Mouse (Mus musculus) testis, postnatal 14 days (tissue): ENCODE measurements around the gene Lrrc26.
"Not testable (repeated sequence)": the region's sequence is repeated elsewhere in the genome, so short reads cannot be mapped to it uniquely, and the experiment has no call there.

Experiments used
- DNase-seq: peaks from one replicate; pipeline ENCODE4 v3.0.0; 2021; ENCODE audit warnings: low spot score

The Lrrc26 gene

GRCm38 (mm10) chr2:25289651-25290050 is at the start of gene Lrrc26:
Gene Lrrc26 (plus strand): TSS chr2:25289915.
- no peak for DNase-seq

- DNase-seq: no peak
Measured at GRCm38 (mm10) chr2:25240310-25240709, 49.4 kb upstream of the Lrrc26 start.

DNA sequence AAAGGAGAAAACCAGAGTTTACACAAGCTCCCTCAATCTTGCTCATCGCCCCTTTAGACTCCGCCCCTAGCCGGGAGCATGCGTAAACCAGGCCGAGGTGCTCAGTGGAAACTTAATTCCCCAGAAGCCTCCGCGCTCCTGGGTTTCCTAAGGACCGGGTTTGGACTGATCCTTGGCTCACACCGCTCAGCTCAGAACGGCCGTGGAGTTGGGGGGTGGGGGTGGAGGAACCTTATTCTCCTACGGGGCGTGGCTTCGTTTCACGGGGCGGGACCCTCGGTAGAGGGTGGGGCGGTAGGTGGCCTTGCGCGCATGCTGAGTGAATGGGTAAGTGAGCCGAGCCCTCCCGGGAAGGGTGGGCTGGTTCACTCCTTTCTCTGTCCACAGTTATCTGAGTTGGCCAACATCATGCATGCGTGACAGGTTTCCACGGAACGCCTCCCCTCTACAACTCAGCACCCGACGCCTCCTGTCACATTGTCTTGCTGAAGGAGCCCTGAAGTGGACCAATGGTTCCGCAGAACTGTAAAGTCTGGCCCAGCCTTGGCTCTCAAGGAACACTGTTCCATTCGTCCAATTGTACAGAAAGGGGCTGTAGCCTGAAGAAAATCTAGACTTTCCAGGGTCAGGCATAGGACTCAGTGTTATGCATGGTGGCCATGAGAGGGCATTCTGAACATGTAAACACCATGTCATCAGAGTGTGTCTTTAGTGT is 48.8 kb upstream of the Lrrc26 start:
- peak; percentile 76 for DNase-seq

GRCm38 (mm10) chr2:25241438-25241775 is 48.3 kb upstream of the Lrrc26 start:
- DNase-seq: no peak

- no peak for DNase-seq
Measured at GRCm38 (mm10) chr2:25242101-25242506, 47.6 kb upstream of the Lrrc26 start, which contains the start of the genes Rnf208 and Cysrt1. Gene Rnf208 (plus strand): TSS chr2:25242255. Gene Cysrt1 (minus strand): TSS chr2:25242452.

DNA sequence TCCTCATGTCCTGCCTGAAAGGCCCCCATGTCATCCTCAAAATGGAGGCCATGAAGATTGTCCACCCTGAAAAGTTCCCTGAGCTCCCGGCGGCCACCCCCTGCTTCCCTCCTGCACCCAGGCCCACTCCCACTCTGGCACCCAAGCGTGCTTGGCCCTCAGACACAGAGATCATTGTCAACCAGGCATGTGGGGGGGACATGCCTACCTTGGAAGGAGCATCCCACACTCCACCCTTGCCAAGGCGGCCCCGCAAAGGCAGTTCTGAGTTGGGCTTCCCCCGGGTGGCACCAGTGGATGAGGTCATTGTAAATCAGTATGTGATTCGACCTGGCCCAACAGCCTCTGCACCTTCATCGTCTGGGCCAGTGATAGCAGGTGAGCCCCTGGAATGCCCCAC is 46.4 kb upstream of the Lrrc26 start:
- DNase-seq: peak; percentile 60

DNA sequence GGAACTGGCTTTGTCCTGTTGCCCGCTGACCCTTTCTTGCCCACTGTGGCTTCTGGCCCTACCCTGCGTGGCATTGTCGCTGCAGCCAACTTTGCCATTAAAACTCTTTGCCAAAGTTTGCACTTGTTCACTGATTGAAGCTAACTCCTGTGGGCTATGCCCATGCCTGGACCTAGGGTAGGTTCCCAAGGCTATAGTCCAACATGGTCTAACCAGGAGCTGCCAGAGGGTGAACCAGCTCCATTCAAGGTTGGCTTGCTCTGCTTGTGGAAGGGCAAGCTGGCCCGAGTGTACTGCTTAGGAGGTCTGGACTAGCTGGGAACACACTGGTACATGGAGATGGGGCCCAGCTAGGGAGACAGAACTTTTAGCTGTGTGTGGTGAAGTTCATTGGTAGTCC is 45.6 kb upstream of the Lrrc26 start:
- DNase-seq: no peak

GRCm38 (mm10) chr2:25246183-25247072 is 43.3 kb upstream of the Lrrc26 start, which contains the start of gene AL732309.1:
Gene AL732309.1 (minus strand): TSS chr2:25246863.
- DNase-seq: no peak

DNA sequence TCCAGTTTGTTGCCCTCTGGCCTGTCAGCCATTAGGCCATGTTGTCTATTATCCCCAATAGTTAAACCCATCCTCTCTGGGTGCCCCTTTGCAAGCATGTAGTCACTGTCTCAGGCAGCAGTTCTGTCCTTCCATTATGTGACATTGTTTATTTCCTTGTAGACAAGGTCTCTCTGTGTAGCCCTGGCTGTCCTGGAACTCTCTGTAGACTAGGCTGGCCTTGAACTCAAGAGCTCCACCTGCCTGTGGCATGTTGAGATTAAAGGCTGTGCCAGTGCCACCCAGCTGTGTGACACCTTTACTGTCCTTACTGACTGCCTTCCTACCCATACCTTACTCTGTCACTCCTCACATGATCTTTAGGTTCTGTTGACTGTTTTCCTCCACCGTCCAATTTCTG is 37.4 kb upstream of the Lrrc26 start:
- no peak for DNase-seq

- DNase-seq: peak; percentile 89
Measured at GRCm38 (mm10) chr2:25255284-25255779, 34.4 kb upstream of the Lrrc26 start, which contains the start of gene Tmem203. Gene Tmem203 (plus strand): TSS chr2:25255439.

- DNase-seq: not testable (repeated sequence)
Measured at GRCm38 (mm10) chr2:25256443-25257109, 33.1 kb upstream of the Lrrc26 start.

DNA sequence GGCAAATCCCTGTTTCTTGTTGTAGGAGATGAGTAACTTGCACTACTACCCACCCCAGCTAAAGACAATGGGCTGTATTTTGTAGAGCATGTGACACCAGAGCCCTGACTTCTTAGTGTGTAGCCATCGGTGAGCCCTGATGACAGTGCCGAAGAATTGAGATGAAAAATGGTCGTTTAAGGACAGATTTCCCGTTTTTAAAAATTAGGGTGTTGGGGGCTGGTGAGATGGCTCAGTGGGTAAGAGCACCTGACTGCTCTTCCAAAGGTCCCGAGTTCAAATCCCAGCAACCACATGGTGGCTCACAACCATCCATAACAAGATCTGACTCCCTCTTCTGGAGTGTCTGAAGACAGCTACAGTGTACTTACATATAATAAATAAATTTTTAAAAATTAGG is 32.5 kb upstream of the Lrrc26 start:
- not testable (repeated sequence) for DNase-seq

- no peak for DNase-seq
Measured at GRCm38 (mm10) chr2:25258887-25259286, 30.8 kb upstream of the Lrrc26 start.

DNA sequence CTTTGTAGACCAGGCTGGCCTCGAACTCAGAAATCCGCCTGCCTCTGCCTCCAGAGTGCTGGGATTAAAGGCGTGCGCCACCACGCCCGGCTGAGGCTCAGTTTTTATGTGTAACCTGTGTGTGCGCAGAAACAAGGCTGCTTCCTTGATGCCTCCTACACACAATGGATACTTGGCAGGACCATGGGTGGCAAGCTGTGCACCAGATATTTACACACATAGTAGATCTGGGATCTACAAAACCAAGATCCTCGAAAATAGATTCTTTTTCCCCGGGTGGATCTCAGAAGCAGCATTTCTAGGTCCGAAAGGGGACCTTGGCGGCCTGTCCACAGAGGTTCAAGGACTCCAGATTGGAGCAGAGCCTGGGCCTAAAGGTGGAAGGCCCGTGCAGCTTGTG is 27.8 kb upstream of the Lrrc26 start:
- DNase-seq: no peak

DNA sequence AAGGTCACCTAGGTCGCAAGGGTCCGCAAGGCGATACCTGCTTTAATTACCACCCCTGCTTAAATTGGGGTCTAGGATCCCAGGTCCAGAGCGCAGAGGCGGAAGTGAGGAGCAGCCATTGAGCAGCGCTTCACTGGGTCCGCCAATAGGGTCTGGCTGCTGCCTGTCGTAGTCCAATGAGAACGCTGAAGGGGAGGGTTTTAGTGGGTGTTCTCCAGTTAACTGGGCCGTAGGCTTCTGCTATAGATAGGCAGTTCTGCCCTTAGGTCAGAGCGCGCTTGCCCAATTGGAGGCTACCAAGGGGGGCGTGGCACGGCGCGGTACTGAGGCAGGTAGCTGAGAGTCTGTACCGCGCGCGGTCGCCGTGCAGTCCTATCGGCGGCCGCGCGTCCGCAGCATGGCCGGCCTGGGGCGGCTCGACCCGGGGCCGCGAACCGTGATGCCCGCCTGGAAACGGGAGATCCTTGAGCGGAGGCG is 27.4 kb upstream of the Lrrc26 start, which contains the start of gene Tprn:
Gene Tprn, plus strand, starts transcription at position 328 of the 477 bp plus-strand sequence.
- peak; percentile 96 for DNase-seq

DNA sequence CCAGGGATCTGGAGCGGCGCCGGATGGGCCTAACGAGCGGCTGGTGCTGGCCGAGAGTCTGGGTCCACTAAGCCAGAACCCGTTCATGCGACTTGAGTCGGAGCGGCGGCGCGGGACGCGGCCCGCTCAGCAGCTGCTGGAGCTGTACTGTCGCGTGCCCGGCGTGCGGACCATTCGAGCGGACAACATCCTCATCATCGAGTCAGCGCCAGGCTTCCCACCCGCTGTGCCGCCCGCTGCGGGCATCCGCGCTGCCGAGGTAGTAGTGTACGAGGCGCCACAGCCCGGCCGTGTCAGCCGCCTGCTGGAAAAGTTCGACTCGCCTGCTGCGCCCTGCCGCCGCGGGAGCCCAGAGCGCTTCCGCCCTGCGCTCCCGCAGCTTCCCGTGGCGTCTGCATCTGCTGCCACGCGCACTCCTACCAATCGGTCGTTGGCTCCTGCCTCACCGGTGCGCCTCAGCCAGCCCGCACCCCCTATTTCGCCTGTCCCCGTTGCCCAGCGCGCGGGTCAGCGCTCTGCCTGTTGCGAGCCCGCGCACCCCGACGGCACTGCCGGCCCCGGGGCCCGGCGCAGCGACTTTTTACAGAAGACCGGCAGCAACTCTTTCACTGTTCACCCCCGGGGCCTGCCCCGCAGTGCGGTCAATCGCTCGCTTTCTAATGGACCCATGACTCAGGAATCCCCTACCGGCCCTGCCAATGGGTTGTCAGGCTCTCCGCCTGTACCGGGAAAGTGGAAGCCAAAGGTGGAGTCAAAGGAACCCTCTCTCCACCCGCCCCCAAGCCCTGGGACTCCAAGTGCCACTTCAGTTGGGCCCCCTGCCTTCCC is 26.7 kb upstream of the Lrrc26 start:
- peak; percentile 46 for DNase-seq

DNA sequence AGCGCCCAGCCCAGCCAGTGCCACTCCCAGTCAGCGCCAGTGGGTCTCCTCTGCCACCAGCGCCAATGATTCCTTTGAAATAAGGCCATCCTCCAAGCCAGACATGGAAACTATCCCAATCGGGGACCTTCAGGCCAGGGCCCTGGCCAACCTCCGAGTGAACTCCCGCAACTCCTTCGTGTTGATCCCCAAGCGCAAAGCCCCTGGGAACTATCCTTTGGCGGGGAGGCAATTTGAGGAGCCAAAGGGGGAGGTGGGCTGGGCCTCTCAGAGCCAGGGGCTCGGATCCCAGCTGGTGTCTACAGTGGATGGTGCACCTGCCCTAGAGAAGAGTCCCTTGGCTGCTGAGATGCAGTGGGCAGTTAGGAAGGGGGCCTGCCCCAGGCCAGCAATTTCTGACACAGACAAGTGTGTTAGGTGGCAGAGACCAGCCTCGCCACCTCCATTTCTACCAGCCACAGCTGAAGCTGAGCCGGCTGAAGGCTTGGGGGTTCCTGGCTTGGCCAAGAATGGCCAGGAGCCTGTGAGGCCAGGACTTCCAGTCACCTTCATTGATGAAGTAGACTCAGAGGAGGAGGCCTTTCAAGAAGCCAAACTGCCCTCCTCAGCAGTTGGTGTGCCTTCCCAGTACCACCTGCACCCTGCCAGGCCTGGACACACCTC is 26.0 kb upstream of the Lrrc26 start:
- no peak for DNase-seq

DNA sequence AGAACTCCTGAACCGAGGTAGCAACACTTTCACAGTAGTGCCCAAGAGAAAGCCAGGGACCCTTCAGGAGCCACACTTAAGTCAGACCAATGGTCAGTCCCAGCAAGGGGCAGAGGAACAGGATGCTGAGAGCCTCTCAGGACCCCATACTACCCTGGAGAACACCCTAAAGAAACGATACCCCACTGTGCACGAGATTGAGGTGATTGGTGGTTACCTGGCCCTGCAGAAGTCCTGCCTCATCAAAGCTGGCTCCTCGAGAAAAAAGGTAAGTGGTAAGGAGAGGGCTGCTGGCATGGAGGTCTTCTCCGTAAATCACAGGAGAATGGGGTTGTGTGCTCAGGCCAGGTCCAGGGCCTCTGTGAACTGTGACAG is 25.4 kb upstream of the Lrrc26 start:
- no peak for DNase-seq

DNA sequence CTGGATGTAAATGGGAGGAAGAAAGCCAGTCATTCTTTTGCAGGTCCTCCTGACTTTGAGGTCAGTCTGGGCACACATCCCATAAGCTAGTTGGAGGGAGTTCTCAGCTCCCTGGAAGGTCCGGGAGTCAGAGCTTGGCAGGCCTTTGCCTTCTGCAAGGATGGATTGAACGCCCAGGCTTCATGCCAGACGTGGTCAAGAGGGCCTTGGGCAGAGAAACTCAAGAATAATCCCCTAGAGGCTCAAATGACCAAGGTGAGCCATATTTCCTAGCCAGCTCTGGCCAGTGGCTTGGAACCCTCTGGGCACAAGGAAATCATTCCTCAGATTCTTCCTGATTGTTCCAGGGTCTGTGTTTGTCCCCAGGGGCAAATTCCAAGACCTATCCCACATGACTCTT is 24.9 kb upstream of the Lrrc26 start:
- no peak for DNase-seq

GRCm38 (mm10) chr2:25265897-25266656 is 23.6 kb upstream of the Lrrc26 start:
- DNase-seq: no peak
